Mouse (Mus musculus) intestine, embryonic 16.5 days (tissue): ENCODE results near the gene Prss57. TPM values are rescaled to one million over a fixed set of nuclear protein-coding genes. Genes with fewer than 3 reads are reported as not detected.

ENCODE experiments used
- ATAC-seq: fragments of 200-750 bp; cut with Nextera tagmentation; 2 replicates; pipeline ENCODE4 v1.8.0; 2017; ENCODE audit warnings: moderate TSS enrichment, moderate library complexity
- H3K27ac ChIP-seq: fragments of 300-500 bp; sonication (generic); 2 replicates; pipeline ENCODE4 v1.5.1; 2014; ENCODE audit warnings: mild to moderate bottlenecking, low read length
- H3K27me3 ChIP-seq: fragments of 300-500 bp; sonication (generic); replicated peaks from 2 replicates; pipeline ENCODE4 v1.6.1; 2014; ENCODE audit warnings: low read length, control low read depth, mixed read lengths; ENCODE audit not compliant: control insufficient read depth, insufficient read depth
- H3K36me3 ChIP-seq: fragments of 300-500 bp; sonication (generic); 2 replicates; pipeline ENCODE4 v1.6.1; 2014; ENCODE audit warnings: low read length, control low read depth; ENCODE audit not compliant: control insufficient read depth, insufficient read depth
- H3K4me1 ChIP-seq: fragments of 300-500 bp; sonication (generic); 2 replicates; pipeline ENCODE4 v1.6.1; 2014; ENCODE audit warnings: low read length, control low read depth, mixed read lengths; ENCODE audit not compliant: control insufficient read depth, insufficient read depth
- H3K4me2 ChIP-seq: fragments of 300-500 bp; sonication (generic); 2 replicates; pipeline ENCODE4 v1.6.1; 2014; ENCODE audit warnings: low read depth, low read length, control low read depth
- H3K4me3 ChIP-seq: fragments of 300-500 bp; sonication (generic); 2 replicates; pipeline ENCODE4 v1.5.1; 2014; ENCODE audit warnings: mild to moderate bottlenecking, low read length
- H3K9ac ChIP-seq: fragments of 300-500 bp; sonication (generic); 2 replicates; pipeline ENCODE4 v1.6.1; 2014; ENCODE audit warnings: low read depth, low read length
- H3K9me3 ChIP-seq: fragments of 300-500 bp; sonication (generic); 2 replicates; pipeline ENCODE4 v1.6.1; 2016; ENCODE audit warnings: low read length, control low read depth; ENCODE audit not compliant: control insufficient read depth
- WGBS: fragments of 180-500 bp; shearing (Covaris S2); extraction: QIAGEN DNeasy Blood & Tissue Kit; methylation state at CpG from one replicate; pipeline ENCODE4 v1.1.7; 2014; 5-methylcytosine and 5-hydroxymethylcytosine counted together
- polyA plus RNA-seq: library from polyadenylated mRNA; unstranded; fragments of >200 nt; fragmentation: Nextera tagmentation; extraction: Ambion mirVana; gene quantifications from 2 replicates; pipeline ENCODE4 v1.2.1, GENCODE M21; 2015

The Prss57 gene
- polyA plus RNA-seq, 1 experiment from 2014 or later, result 0.11 TPM

GRCm38 (mm10) chr10:79801837-79802236, 11.1 kb upstream of the Prss57 start:
- Histone ChIP-seq H3K27ac (no peak overlapping the region), H3K36me3 (no peaks in the 10 kb centered on the region), H3K4me1 (peaks cover 29% of the 10 kb centered on the region), H3K27me3 (no peaks in the 10 kb centered on the region), H3K9me3 (no peaks in the 10 kb centered on the region), H3K9ac (no peak overlapping the region), H3K4me3 (no peak overlapping the region), H3K4me2 (no peak overlapping the region)
- WGBS, result 51% methylated on average over 3 of the region's 3 CpGs
- no peak for ATAC-seq

- no peaks in the 10 kb centered on the region; the same call in 1 of the 2 replicates for H3K9me3 ChIP-seq
- H3K4me3 ChIP-seq, result no peak overlapping the region
- H3K9ac ChIP-seq, result no peak overlapping the region
- no peak overlapping the region for H3K4me2 ChIP-seq
- no peak overlapping the region for H3K27ac ChIP-seq
- ATAC-seq, result no peak
- no peaks in the 10 kb centered on the region for H3K27me3 ChIP-seq
- 78% methylated on average over 11 of the region's 11 CpGs for WGBS
- H3K36me3 ChIP-seq, result no peaks in the 10 kb centered on the region
- peaks cover 21% of the 10 kb centered on the region for H3K4me1 ChIP-seq
Measured at GRCm38 (mm10) chr10:79800508-79800907, 9.7 kb upstream of the Prss57 start.

GRCm38 (mm10) chr10:79798289-79798928, 7.6 kb upstream of the Prss57 start:
- Histone ChIP-seq H3K27ac (no peak overlapping the region), H3K4me3 (no peak overlapping the region), H3K4me2 (no peak overlapping the region), H3K27me3 (no peaks in the 10 kb centered on the region), H3K4me1 (peaks cover 31% of the 10 kb centered on the region), H3K9ac (no peak overlapping the region), H3K9me3 (no peaks in the 10 kb centered on the region; the same call in 1 of the 2 replicates), H3K36me3 (no peaks in the 10 kb centered on the region)
- no peak; the same call in 1 of the 2 replicates for ATAC-seq
- WGBS, result 88% methylated on average over 12 of the region's 12 CpGs

- Histone ChIP-seq H3K9ac (peak overlapping the region; percentile 42), H3K27me3 (no peaks in the 10 kb centered on the region), H3K27ac (no peak overlapping the region), H3K4me2 (no peak overlapping the region), H3K9me3 (no peaks in the 10 kb centered on the region; the same call in 1 of the 2 replicates), H3K36me3 (no peaks in the 10 kb centered on the region), H3K4me1 (peaks cover 25% of the 10 kb centered on the region), H3K4me3 (no peak overlapping the region)
- WGBS, result 44% methylated on average over 15 of the region's 15 CpGs
- no peak for ATAC-seq
Measured at GRCm38 (mm10) chr10:79797326-79797725, 6.6 kb upstream of the Prss57 start.

- no peak overlapping the region for H3K27ac ChIP-seq
- ATAC-seq, result no peak
- H3K4me1 ChIP-seq, result peaks cover 22% of the 10 kb centered on the region
- H3K27me3 ChIP-seq, result no peaks in the 10 kb centered on the region
- no peak overlapping the region for H3K4me2 ChIP-seq
- H3K4me3 ChIP-seq, result no peak overlapping the region
- WGBS, result 96% methylated on average over 3 of the region's 3 CpGs
- no peaks in the 10 kb centered on the region for H3K36me3 ChIP-seq
- no peaks in the 10 kb centered on the region; the same call in 1 of the 2 replicates for H3K9me3 ChIP-seq
- H3K9ac ChIP-seq, result no peak overlapping the region
Measured at GRCm38 (mm10) chr10:79795905-79796304, 5.1 kb upstream of the Prss57 start.

GRCm38 (mm10) chr10:79794491-79794931, 3.8 kb upstream of the Prss57 start:
- 13% methylated on average over 10 of the region's 10 CpGs for WGBS
- Histone ChIP-seq H3K9ac (peak overlapping the region; percentile 93), H3K4me3 (peak overlapping the region; percentile 89), H3K4me1 (peaks cover 22% of the 10 kb centered on the region), H3K27me3 (no peaks in the 10 kb centered on the region), H3K36me3 (no peaks in the 10 kb centered on the region), H3K4me2 (peak overlapping the region; percentile 94), H3K27ac (peak overlapping the region; percentile 74), H3K9me3 (no peaks in the 10 kb centered on the region; the same call in 1 of the 2 replicates)
- peak; percentile 34 for ATAC-seq

- Histone ChIP-seq H3K27ac (peak overlapping the region; percentile 74), H3K27me3 (no peaks in the 10 kb centered on the region), H3K9ac (peak overlapping the region; percentile 93), H3K36me3 (no peaks in the 10 kb centered on the region), H3K4me2 (peak overlapping the region; percentile 94), H3K9me3 (no peaks in the 10 kb centered on the region; the same call in 1 of the 2 replicates), H3K4me1 (peaks cover 22% of the 10 kb centered on the region), H3K4me3 (peak overlapping the region; percentile 89)
- WGBS, result 3% methylated on average over 38 of the region's 38 CpGs
- ATAC-seq, result peak; percentile 4
Measured at GRCm38 (mm10) chr10:79793738-79794490, 3.2 kb upstream of the Prss57 start.

- Histone ChIP-seq H3K4me2 (peak within 1 kb of the TSS; percentile 94), H3K36me3 (no peaks in the 10 kb centered on the region), H3K4me3 (peak within 1 kb of the TSS; percentile 89), H3K9me3 (no peaks in the 10 kb centered on the region; the same call in 1 of the 2 replicates), H3K27ac (peak within 1 kb of the TSS; percentile 74), H3K9ac (peak within 1 kb of the TSS; percentile 93), H3K4me1 (peaks cover 22% of the 10 kb centered on the region), H3K27me3 (no peaks in the 10 kb centered on the region)
- WGBS, result 6% methylated on average over 51 of the region's 51 CpGs
- ATAC-seq, result peak; percentile 62
Measured at GRCm38 (mm10) chr10:79793051-79793737, 2.4 kb upstream of the Prss57 start, which contains the start of gene Palm. TSS of gene Palm (plus strand) at chr10:79793572.
